Mouse (Mus musculus) forebrain, embryonic 11.5 days (tissue): Measurements from ENCODE around the gene Ube2q2. TPM values are rescaled to one million over a fixed set of nuclear protein-coding genes. Genes with fewer than 3 reads are reported as not detected.

Experiments
- ATAC-seq: fragments of 200-750 bp; cut with Nextera tagmentation; replicated peaks from 2 replicates; pipeline ENCODE4 v1.8.0; 2017; ENCODE audit warnings: moderate TSS enrichment; ENCODE audit not compliant: low FRiP score
- DNase-seq: peaks from one replicate; pipeline ENCODE4 v3.0.0-alpha.2; 2017; ENCODE audit warnings: low spot score
- H3K27ac ChIP-seq: fragments of 300-500 bp; sonication (generic); 2 replicates; pipeline ENCODE4 v1.5.1; 2014; ENCODE audit warnings: low read depth, low read length
- H3K27me3 ChIP-seq: fragments of 300-500 bp; sonication (generic); 2 replicates; pipeline ENCODE4 v1.6.1; 2014; ENCODE audit warnings: mild to moderate bottlenecking, low read length, mixed read lengths; ENCODE audit not compliant: control insufficient read depth, insufficient read depth
- H3K36me3 ChIP-seq: fragments of 300-500 bp; sonication (generic); 2 replicates; pipeline ENCODE4 v1.6.1; 2014; ENCODE audit warnings: mild to moderate bottlenecking, low read length, moderate library complexity, mixed read lengths; ENCODE audit not compliant: control insufficient read depth, insufficient read depth
- H3K4me1 ChIP-seq: fragments of 300-500 bp; sonication (generic); replicated peaks from 2 replicates; pipeline ENCODE4 v1.6.1; 2014; ENCODE audit warnings: low read length, mixed read lengths; ENCODE audit not compliant: control insufficient read depth, insufficient read depth
- H3K4me2 ChIP-seq: fragments of 300-500 bp; sonication (generic); 2 replicates; pipeline ENCODE4 v1.6.1; 2014; ENCODE audit warnings: low read depth, mild to moderate bottlenecking, low read length, moderate library complexity, mixed read lengths; ENCODE audit not compliant: severe bottlenecking
- H3K4me3 ChIP-seq: fragments of 300-500 bp; sonication (generic); 2 replicates; pipeline ENCODE4 v1.5.1; 2014; ENCODE audit warnings: low read depth, low read length
- H3K9ac ChIP-seq: fragments of 300-500 bp; sonication (generic); 2 replicates; pipeline ENCODE4 v1.6.1; 2014; ENCODE audit warnings: low read length
- H3K9me3 ChIP-seq: fragments of 300-500 bp; sonication (generic); 2 replicates; pipeline ENCODE4 v1.6.1; 2016; ENCODE audit warnings: low read length, mixed read lengths; ENCODE audit not compliant: control insufficient read depth
- WGBS: fragments of 180-500 bp; shearing (Covaris S2); extraction: QIAGEN DNeasy Blood & Tissue Kit; methylation state at CpG from one replicate; pipeline ENCODE4 v1.1.7; 2014; 5-methylcytosine and 5-hydroxymethylcytosine counted together
- polyA plus RNA-seq: library from polyadenylated mRNA; unstranded; fragments of >200 nt; fragmentation: Nextera tagmentation; extraction: Ambion mirVana; gene quantifications from 2 replicates; pipeline ENCODE4 v1.2.1, GENCODE M21; 2014

The Ube2q2 gene
- polyA plus RNA-seq, 1 experiment from 2014 or later = 49.4 TPM

DNA sequence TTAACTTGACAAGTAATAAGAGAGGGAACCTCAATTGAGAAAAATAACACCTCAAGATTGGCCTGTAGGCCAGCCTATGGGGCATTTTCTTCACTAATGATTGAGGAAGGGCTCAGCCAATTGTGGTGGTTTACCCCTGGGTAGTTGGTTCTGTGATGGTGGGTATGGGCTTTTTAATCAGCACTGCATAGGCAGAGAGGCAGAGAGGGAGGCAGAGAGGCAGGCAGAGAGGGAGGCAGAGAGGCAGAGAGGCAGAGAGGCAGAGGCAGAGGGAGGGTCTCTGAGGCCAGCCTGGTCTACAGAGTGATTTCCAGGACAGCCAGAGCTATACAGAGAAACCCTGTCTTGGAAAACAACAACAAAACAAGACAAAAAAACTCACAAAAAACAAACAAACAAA, 2.4 kb downstream of the Ube2q2 start:
- H3K9me3 ChIP-seq = no peaks in the 10 kb centered on the region
- 0 out of 2 replicates have a peak overlapping the region, but pooled peaks have one; percentile 17 for H3K9ac ChIP-seq
- DNase-seq = no peak
- H3K4me3 ChIP-seq = peak overlapping the region; percentile 81; the same call in 1 of the 2 replicates
- no peaks in the 10 kb centered on the region for H3K27me3 ChIP-seq
- no peaks in the 10 kb centered on the region for H3K36me3 ChIP-seq
- peak overlapping the region; percentile 85 for H3K4me2 ChIP-seq
- no peak overlapping the region for H3K27ac ChIP-seq
- H3K4me1 ChIP-seq = peaks cover 7% of the 10 kb centered on the region; the same call in 1 of the 2 replicates
- ATAC-seq = no peak

DNA sequence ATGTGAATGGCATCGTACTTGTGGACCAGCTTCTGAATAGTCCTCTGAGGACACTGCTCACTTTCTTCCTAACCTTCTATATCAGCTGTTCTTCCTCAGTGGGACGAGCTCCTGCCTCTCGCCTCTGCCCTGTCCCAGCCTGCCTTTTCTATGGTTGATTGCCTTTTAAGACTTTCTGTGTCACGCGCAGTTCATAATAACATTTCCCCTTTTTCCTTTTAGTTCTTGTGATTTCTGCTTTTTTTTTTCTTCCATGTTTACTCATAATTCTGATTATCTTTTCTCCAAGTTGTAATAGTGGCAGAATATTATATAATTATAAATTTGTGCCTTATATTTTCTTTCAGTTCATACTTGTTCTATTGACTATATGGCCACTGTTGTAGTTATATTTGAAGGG, 4.3 kb downstream of the Ube2q2 start:
- Histone ChIP-seq H3K9ac (no peak overlapping the region), H3K9me3 (no peaks in the 10 kb centered on the region), H3K4me3 (no peak overlapping the region), H3K36me3 (no peaks in the 10 kb centered on the region), H3K27ac (no peak overlapping the region), H3K4me1 (peaks cover 7% of the 10 kb centered on the region; the same call in 1 of the 2 replicates), H3K4me2 (no peak overlapping the region), H3K27me3 (no peaks in the 10 kb centered on the region)
- DNase-seq = no peak
- 88% methylated on average over 5 of the region's 5 CpGs for WGBS
- ATAC-seq = no peak

DNA sequence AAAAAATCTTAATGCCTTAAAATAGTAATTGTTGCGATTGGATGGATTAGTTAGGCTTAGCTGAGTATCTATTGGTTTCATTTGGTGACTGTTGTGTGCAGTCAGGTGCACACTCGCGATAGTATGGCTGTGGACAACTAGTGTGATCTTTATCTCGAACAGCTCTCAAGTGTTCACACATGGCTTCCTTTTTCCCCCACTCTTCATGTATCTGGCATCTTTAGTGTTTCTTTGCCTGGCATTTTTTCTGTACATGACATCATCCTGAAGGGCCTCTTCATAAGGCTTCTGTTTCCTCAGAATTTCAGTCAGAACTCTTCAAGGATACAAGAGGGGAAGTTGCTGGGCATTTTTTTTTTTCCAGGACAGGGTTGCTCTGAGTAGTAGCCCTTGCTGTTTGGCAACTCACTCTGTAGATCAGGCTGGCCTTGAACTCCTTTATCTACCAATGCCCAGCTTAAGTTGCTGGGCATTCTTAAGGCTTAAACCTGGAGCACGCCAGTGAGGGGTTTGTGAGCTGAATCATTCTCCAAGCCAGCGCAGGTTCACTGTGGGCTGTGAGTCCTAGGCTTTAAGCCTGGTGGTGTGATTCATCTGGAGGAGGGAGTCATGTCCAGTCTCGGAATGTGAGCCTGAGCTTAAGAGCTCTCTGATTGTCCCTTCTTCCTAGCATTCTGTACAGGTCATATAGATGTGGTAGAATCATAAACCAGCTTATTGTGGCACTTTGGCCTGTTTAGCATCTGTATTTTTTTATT, 22.2 kb downstream of the Ube2q2 start:
- H3K4me3 ChIP-seq = no peak overlapping the region
- DNase-seq (no peak), ATAC-seq (no peak)
- H3K27me3 ChIP-seq = no peaks in the 10 kb centered on the region
- no peak overlapping the region for H3K27ac ChIP-seq
- H3K4me2 ChIP-seq = no peak overlapping the region
- H3K9ac ChIP-seq = no peak overlapping the region
- H3K4me1 ChIP-seq = 0 out of 2 replicates have a peak, but pooled peaks cover 2% of the 10 kb centered on the region
- H3K36me3 ChIP-seq = no peaks in the 10 kb centered on the region; the same call in 1 of the 2 replicates
- no peaks in the 10 kb centered on the region for H3K9me3 ChIP-seq
- WGBS = 91% methylated on average over 7 of the region's 7 CpGs

DNA sequence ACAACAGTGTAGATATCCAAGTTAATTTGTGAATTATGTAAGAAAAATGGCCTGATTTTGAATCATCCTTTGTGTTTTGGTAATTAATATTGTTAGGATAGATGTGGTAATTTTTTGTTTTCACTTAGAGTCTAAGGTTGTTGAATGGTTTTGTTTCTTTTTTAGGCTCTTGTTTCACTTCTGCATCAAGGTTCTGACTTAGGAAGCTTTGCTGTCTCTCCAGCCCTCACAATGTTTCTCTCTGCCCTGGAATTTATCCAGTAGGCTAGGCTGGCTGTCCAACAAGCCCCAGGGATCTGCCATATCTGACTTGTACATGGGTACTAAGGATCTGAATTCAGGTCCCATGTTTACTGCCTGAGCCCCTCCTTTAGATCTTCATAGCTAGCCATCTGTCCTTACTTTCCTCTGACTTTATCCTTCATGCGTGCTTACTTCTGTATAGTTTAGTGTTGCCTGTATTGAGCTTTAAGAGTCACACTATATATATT, 23.6 kb downstream of the Ube2q2 start:
- H3K27ac ChIP-seq = no peak overlapping the region
- DNase-seq (no peak), ATAC-seq (no peak)
- H3K27me3 ChIP-seq = no peaks in the 10 kb centered on the region
- 100% methylated on average over 1 of the region's 1 CpGs for WGBS
- H3K9me3 ChIP-seq = no peaks in the 10 kb centered on the region
- H3K4me1 ChIP-seq = 0 out of 2 replicates have a peak, but pooled peaks cover 2% of the 10 kb centered on the region
- no peak overlapping the region for H3K4me3 ChIP-seq
- no peak overlapping the region for H3K4me2 ChIP-seq
- H3K9ac ChIP-seq = no peak overlapping the region
- H3K36me3 ChIP-seq = no peaks in the 10 kb centered on the region; the same call in 1 of the 2 replicates

DNA sequence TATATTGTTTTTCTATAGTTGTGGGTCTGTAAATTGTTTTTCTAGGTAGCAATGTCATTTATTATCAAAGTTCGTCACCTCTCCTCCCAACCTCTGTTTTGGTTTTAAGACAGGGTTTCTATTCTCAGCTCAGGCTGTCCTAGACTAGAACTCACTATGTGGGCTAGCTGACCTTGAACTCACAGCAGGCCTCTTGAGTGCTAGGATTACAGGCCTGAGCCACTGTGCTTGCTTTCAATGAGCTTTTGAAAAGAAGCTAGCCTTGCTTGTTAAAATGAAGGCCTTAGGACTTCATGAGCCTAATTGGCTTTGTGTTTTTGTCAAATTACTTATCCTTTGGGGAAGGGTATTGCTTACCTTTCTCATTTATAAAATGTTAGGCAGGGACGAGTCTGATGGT, 25.6 kb downstream of the Ube2q2 start:
- Histone ChIP-seq H3K9me3 (no peaks in the 10 kb centered on the region), H3K27me3 (no peaks in the 10 kb centered on the region), H3K27ac (no peak overlapping the region), H3K4me2 (no peak overlapping the region), H3K36me3 (no peaks in the 10 kb centered on the region; the same call in 1 of the 2 replicates), H3K9ac (no peak overlapping the region), H3K4me3 (no peak overlapping the region), H3K4me1 (0 out of 2 replicates have a peak, but pooled peaks cover 2% of the 10 kb centered on the region)
- DNase-seq (no peak), ATAC-seq (no peak)
- WGBS = 47% methylated on average over 2 of the region's 2 CpGs

DNA sequence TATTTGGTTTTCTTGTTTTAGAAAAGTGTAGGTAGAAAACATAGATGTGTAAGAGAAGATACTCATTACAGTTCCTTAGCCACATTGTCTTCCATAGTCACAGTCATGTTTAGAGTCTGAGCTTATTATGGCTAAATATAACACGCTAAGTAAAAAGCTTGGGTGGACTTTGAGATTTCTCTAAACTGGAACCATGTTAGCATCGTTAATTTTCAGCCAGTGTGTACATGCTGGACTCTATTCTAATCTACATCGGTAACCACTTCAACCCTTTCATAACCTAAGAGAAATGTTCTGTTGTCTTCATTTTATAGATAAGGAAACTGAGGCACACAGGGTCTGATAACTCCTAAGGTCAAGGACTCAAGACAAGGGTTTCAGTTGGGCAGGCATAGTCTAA, 47.2 kb downstream of the Ube2q2 start:
- H3K4me2 ChIP-seq = no peak overlapping the region
- 96% methylated on average over 3 of the region's 3 CpGs for WGBS
- no peak overlapping the region for H3K9ac ChIP-seq
- no peak overlapping the region for H3K27ac ChIP-seq
- no peak for ATAC-seq
- no peaks in the 10 kb centered on the region for H3K9me3 ChIP-seq
- no peak for DNase-seq
- H3K4me3 ChIP-seq = no peak overlapping the region
- H3K36me3 ChIP-seq = no peaks in the 10 kb centered on the region; the same call in 1 of the 2 replicates
- no peaks in the 10 kb centered on the region for H3K4me1 ChIP-seq
- H3K27me3 ChIP-seq = no peaks in the 10 kb centered on the region

DNA sequence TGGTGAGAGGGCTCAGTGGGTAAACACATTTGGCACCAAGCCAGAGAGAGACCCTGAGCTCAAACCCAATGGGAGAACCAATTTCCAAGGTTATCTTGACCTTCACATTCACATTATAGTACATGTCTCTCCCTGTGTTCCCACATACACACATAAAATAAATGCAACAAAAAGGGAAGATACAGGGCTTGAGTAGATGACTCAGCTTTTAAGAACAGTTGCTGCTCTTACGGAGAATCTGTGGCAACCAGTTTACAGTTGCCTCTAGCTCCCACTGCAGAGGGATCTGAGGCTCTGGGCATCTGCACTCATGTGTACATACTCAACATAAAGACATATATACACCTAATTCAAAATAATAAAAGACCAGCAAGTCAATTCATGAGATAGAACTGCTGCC, 49.6 kb downstream of the Ube2q2 start:
- no peaks in the 10 kb centered on the region for H3K36me3 ChIP-seq
- no peak overlapping the region for H3K4me2 ChIP-seq

DNA sequence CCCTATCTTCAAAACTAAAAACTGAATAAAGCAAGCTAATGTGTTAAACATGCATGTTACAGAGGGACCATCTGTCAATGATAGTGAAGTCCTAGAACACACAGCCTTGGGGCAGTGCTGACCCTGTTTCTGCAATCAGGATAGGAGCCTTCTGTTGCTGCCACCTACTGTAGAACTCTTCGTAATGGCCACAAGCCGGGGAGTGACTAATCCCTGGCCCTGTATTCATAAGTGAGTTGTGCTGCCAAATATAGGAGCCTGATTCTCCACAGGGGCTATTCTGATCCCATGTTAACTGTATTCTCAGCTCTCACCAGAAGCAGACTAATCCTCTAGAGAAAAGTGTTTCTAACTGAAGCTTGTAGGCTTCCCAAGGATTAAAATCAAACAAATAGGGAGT, 50.7 kb downstream of the Ube2q2 start:
- Histone ChIP-seq H3K9ac (no peak overlapping the region), H3K4me2 (no peak overlapping the region), H3K36me3 (no peaks in the 10 kb centered on the region; the same call in 1 of the 2 replicates), H3K27me3 (no peaks in the 10 kb centered on the region), H3K4me3 (no peak overlapping the region), H3K27ac (no peak overlapping the region), H3K4me1 (no peaks in the 10 kb centered on the region), H3K9me3 (no peaks in the 10 kb centered on the region)
- no peak for DNase-seq
- no peak for ATAC-seq
- WGBS = 84% methylated on average over 2 of the region's 2 CpGs

More for the DNA sequence above, 49.6 kb downstream of the Ube2q2 start:
- Histone ChIP-seq H3K9me3 (no peaks in the 10 kb centered on the region), H3K27ac (no peak overlapping the region), H3K9ac (no peak overlapping the region), H3K4me1 (no peaks in the 10 kb centered on the region), H3K27me3 (no peaks in the 10 kb centered on the region), H3K4me3 (no peak overlapping the region)
- ATAC-seq (no peak), DNase-seq (no peak)
- 94% methylated on average over 1 of the region's 1 CpGs for WGBS

DNA sequence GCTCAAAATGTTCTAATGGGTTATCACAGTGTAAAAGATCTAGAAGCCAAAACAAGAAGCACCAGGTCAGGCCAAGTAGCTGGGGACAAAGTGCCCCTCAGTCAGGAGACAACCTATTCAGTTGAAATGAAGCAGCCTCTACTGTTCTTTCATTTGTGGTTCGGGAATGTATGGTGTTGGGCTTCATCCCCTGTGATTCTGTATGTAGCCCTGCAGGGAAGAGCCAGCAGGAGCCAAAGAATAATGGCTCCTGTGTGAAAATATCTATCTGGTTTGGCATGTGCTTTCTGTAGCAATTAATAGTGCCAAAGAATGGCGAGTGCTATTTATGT, 59.8 kb downstream of the Ube2q2 start:
- H3K27ac ChIP-seq = peak overlapping the region; percentile 48
- ATAC-seq (0 out of 2 replicates have a peak, but pooled peaks have one; percentile 40), DNase-seq (no peak)
- peak overlapping the region; percentile 77 for H3K4me3 ChIP-seq
- no peaks in the 10 kb centered on the region; the same call in 1 of the 2 replicates for H3K36me3 ChIP-seq
- peak overlapping the region; percentile 72 for H3K4me2 ChIP-seq
- peak overlapping the region; percentile 90 for H3K9ac ChIP-seq
- no peaks in the 10 kb centered on the region for H3K9me3 ChIP-seq
- H3K27me3 ChIP-seq = no peaks in the 10 kb centered on the region
- H3K4me1 ChIP-seq = peaks cover 8% of the 10 kb centered on the region; the same call in 1 of the 2 replicates
- WGBS = 3% methylated on average over 2 of the region's 2 CpGs
